ENCODE assay signal across 19 mouse cellular contexts in genomic region chr4:45131021-45131420, GRCm38 (mm10). TPM values are rescaled to one million over a fixed set of nuclear protein-coding genes. Genes with fewer than 3 reads are reported as not detected.
"Had no signal": no experiment of that assay in that cellular context is flagged by ENCODE, and none has a peak within 500 bp of the region (broad histone marks: within the 10 kb centered on the region; RNA-seq: fewer than 3 reads in every experiment).

No protein-coding gene starts in this region.

- DNase-seq: lung, embryonic 14.5 days; midbrain, embryonic 14.5 days; retina, postnatal 1 day; right cerebral cortex, adult 18-20 months; right cerebral cortex, postnatal 25 days; thymus, adult 2 months; thymus, postnatal 25 days; thymus, postnatal 4 days had no signal

- H3K27ac ChIP-seq: liver, embryonic 12.5 days; liver, embryonic 14.5 days; midbrain, embryonic 10.5 days; midbrain, embryonic 12.5 days; neural tube, embryonic 13.5 days; neural tube, embryonic 15.5 days; stomach, embryonic 15.5 days; stomach, postnatal 0 days had no signal

- H3K9ac ChIP-seq: liver, embryonic 12.5 days; liver, embryonic 14.5 days; lung, embryonic 14.5 days; midbrain, embryonic 12.5 days; neural tube, embryonic 13.5 days; neural tube, embryonic 15.5 days; stomach, embryonic 15.5 days had no signal

- H3K4me1 ChIP-seq: liver, embryonic 12.5 days; midbrain, embryonic 10.5 days; midbrain, embryonic 12.5 days; neural tube, embryonic 13.5 days; neural tube, embryonic 15.5 days; stomach, embryonic 15.5 days had no signal

- H3K4me2 ChIP-seq: liver, embryonic 12.5 days; lung, embryonic 14.5 days; midbrain, embryonic 12.5 days; neural tube, embryonic 13.5 days; neural tube, embryonic 15.5 days; stomach, embryonic 15.5 days had no signal

- H3K9me3 ChIP-seq: liver, embryonic 12.5 days; midbrain, embryonic 10.5 days; midbrain, embryonic 12.5 days; neural tube, embryonic 13.5 days; neural tube, embryonic 15.5 days; stomach, embryonic 15.5 days had no signal

- H3K4me3 ChIP-seq: liver, embryonic 12.5 days; midbrain, embryonic 10.5 days; midbrain, embryonic 12.5 days; myocyte; neural tube, embryonic 13.5 days; neural tube, embryonic 15.5 days; stomach, embryonic 15.5 days had no signal

- H3K36me3 ChIP-seq: liver, embryonic 12.5 days; midbrain, embryonic 10.5 days; midbrain, embryonic 12.5 days; neural tube, embryonic 13.5 days; neural tube, embryonic 15.5 days; stomach, embryonic 15.5 days had no signal

- H3K27me3 ChIP-seq: midbrain, embryonic 12.5 days; neural tube, embryonic 13.5 days; neural tube, embryonic 15.5 days; stomach, embryonic 15.5 days had no signal

- ATAC-seq: liver, embryonic 12.5 days; midbrain, embryonic 16.5 days had no signal

RNA-seq across cellular contexts. Expression of gene Frmpd1, which starts 53.7 kb away (rescaled TPM):
- polyA plus RNA-seq: liver, adult 2 months had no signal
